Mouse (Mus musculus): Measurements from ENCODE around the gene Inpp4a.

DNA sequence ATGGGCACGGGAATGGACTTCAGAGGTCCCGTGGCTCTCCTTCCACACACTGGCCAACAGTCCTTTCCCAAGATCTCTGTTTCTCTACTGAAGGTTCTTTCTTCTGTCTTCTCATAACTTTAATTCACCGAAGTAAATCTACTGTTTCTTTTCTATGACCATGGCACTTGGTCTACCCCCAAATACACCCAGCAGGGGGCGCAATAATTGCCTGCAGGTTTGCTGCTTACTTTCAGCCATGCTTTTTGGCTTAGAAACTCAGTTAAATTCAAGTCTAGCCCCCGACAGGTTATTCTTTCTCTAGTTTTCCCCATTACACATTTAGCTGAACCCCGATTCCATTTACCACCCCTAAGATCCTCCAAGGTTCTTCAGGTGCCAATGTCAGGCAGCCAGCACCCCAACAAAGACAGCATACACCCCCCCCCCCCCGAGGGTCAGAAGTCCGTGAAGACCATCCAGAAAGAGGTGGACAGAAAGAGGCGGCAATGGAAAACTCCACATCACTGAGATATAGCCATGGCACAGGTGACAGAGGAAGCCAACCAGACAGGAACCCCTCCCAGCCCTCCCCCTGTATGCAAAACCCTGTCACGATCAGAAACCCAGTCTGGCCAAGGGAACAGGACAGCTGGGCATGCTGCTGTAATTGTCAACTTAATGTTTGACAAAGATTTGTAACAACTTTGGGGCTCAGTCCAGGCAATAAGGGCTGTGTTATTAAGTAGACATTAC, 148.9 kb downstream of the Inpp4a start:
- TF ChIP-seq CTCF (IDR thresholded peaks at IDR 0.05; ENCODE audit: low read depth, low read length) (peak; percentile 57; the same call in 1 of the 2 replicates), GATA1 (IDR thresholded peaks at IDR 0.05; ENCODE audit: borderline replicate concordance, low read length) (no peak)
